Mouse (Mus musculus) liver, embryonic 11.5 days (tissue): ENCODE measurements around the gene Paxbp1. TPM values are rescaled to one million over a fixed set of nuclear protein-coding genes. Genes with fewer than 3 reads are reported as not detected.

Experiments used
- ATAC-seq: fragments of 200-750 bp; cut with Nextera tagmentation; replicated peaks from 2 replicates; pipeline ENCODE4 v1.8.0; 2017; ENCODE audit warnings: moderate number of reproducible peaks, mild to moderate bottlenecking, moderate TSS enrichment, moderate library complexity; ENCODE audit not compliant: low FRiP score
- DNase-seq: peaks from one replicate; pipeline ENCODE4 v3.0.0-alpha.2; 2017; ENCODE audit warnings: low spot score
- H3K27ac ChIP-seq: fragments of 300-500 bp; sonication (generic); 2 replicates; pipeline ENCODE4 v1.5.1; 2014; ENCODE audit warnings: mild to moderate bottlenecking, low read depth, low read length, control low read depth
- H3K27me3 ChIP-seq: fragments of 300-500 bp; sonication (generic); replicated peaks from 2 replicates; pipeline ENCODE4 v1.6.1; 2014; ENCODE audit warnings: low read length, mixed read lengths; ENCODE audit not compliant: control insufficient read depth, insufficient read depth
- H3K36me3 ChIP-seq: fragments of 300-500 bp; sonication (generic); 2 replicates; pipeline ENCODE4 v1.6.1; 2014; ENCODE audit warnings: mild to moderate bottlenecking, low read length, moderate library complexity, mixed read lengths; ENCODE audit not compliant: control insufficient read depth, insufficient read depth
- H3K4me1 ChIP-seq: fragments of 300-500 bp; sonication (generic); replicated peaks from 2 replicates; pipeline ENCODE4 v1.6.1; 2014; ENCODE audit warnings: low read length, mixed read lengths; ENCODE audit not compliant: control insufficient read depth, insufficient read depth
- H3K4me2 ChIP-seq: fragments of 300-500 bp; sonication (generic); 2 replicates; pipeline ENCODE4 v1.6.1; 2014; ENCODE audit warnings: mild to moderate bottlenecking, control low read depth, moderate library complexity
- H3K4me3 ChIP-seq: fragments of 300-500 bp; sonication (generic); 2 replicates; pipeline ENCODE4 v1.5.1; 2014; ENCODE audit warnings: low read depth, low read length, control low read depth
- H3K9ac ChIP-seq: fragments of 300-500 bp; sonication (generic); 2 replicates; pipeline ENCODE4 v1.6.1; 2014; ENCODE audit warnings: low read depth, low read length, control low read depth
- H3K9me3 ChIP-seq: fragments of 300-500 bp; sonication (generic); 2 replicates; pipeline ENCODE4 v1.6.1; 2016; ENCODE audit warnings: low read length, inconsistent platforms, mixed read lengths; ENCODE audit not compliant: control insufficient read depth
- WGBS: fragments of 180-500 bp; shearing (Covaris S2); extraction: QIAGEN DNeasy Blood & Tissue Kit; methylation state at CpG from one replicate; pipeline ENCODE4 v1.1.7; 2014; 5-methylcytosine and 5-hydroxymethylcytosine counted together
- polyA plus RNA-seq: library from polyadenylated mRNA; unstranded; fragments of >200 nt; fragmentation: Nextera tagmentation; extraction: Ambion mirVana; gene quantifications from 2 replicates; pipeline ENCODE4 v1.2.1, GENCODE M21; 2014

Gene Paxbp1
- polyA plus RNA-seq, 1 experiment from 2014 or later, result 61.1 TPM

DNA sequence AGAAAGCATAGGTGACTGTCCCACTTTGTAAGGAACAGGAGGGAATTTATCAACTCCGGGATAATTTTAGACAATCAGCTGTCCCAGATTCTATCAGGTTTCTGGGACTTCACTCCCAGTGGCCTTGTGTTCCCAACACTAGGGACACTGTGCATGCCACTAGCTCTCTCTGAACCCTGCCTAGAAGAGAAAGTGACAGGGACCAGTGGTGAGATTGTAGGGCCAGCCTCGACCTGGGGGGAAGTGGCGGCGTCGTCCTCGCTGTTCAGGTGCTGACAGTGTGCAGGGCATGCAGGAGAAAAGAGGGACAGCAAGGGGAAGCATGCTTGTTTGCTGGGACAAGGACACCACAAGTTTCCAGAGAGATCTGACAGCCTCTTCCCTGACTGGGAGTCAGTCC, 13.4 kb upstream of the Paxbp1 start:
- WGBS, result 57% methylated on average over 6 of the region's 6 CpGs
- Histone ChIP-seq H3K27ac (no peak overlapping the region), H3K9ac (no peak overlapping the region), H3K4me3 (no peak overlapping the region), H3K36me3 (no peaks in the 10 kb centered on the region), H3K9me3 (no peaks in the 10 kb centered on the region), H3K27me3 (no peaks in the 10 kb centered on the region), H3K4me2 (no peak overlapping the region), H3K4me1 (no peaks in the 10 kb centered on the region; the same call in 1 of the 2 replicates)
- DNase-seq, result no peak
- ATAC-seq, result no peak

DNA sequence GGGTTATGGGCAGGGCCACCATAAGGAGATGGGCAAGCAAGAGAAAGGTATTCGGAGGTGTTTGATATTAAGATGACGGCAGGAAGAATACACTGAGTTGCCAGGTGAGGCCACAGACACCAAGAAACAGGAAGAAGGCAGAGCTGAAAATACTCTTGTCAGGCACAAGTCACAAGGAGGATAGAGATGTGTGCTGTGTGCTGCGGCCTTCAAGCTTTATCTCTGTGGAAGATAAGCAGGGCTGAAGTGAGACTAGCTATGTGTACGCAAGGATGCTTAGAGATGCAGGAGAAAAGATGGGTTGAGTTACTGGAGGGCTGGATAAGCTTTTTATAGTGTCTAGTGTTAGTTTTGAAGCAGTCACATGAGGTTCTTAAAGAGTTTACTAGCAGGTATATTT, 12.9 kb upstream of the Paxbp1 start:
- no peaks in the 10 kb centered on the region for H3K27me3 ChIP-seq
- H3K4me1 ChIP-seq, result no peaks in the 10 kb centered on the region; the same call in 1 of the 2 replicates
- H3K9ac ChIP-seq, result no peak overlapping the region
- H3K4me3 ChIP-seq, result no peak overlapping the region
- ATAC-seq, result no peak
- WGBS, result 70% methylated on average over 4 of the region's 4 CpGs
- H3K36me3 ChIP-seq, result no peaks in the 10 kb centered on the region
- H3K4me2 ChIP-seq, result no peak overlapping the region
- H3K9me3 ChIP-seq, result no peaks in the 10 kb centered on the region
- DNase-seq, result no peak
- H3K27ac ChIP-seq, result no peak overlapping the region

DNA sequence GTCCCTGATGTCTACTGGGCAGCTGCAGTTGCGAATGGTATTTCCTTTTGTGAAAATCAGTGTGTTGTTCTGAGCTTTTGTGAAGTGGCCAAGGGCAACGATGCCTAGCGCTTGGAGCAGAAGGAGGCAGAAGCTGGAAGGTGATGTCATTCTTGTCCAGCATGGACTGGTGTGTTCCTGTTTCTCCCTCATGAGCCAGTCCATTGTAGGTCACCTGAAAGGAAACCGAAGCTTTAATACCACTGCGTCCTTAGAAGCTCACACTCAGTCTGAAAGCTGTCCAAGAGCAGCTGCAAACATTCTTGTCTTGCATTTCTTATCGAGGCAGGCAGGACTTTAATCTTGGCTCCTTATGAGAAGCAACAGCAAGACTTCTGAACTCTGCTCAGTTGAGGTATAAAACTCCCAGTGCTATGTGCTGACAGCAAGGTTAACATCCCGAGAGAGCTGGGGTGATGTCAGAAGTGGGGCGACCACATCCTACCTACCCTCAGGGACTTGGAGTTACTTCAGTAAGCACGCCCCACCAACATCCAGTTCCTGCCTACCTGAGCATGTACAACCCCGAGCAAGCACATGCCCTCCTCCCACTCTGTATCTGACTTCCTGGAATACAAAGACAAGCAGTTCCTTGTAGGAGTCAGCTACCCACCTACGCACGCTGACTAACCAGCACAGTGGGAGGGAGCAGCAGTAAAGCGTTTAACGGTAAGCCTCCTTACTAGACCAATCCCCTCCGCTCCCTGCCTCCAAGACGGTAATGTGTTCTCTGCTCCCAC, 11.9 kb upstream of the Paxbp1 start:
- ATAC-seq, result no peak

DNA sequence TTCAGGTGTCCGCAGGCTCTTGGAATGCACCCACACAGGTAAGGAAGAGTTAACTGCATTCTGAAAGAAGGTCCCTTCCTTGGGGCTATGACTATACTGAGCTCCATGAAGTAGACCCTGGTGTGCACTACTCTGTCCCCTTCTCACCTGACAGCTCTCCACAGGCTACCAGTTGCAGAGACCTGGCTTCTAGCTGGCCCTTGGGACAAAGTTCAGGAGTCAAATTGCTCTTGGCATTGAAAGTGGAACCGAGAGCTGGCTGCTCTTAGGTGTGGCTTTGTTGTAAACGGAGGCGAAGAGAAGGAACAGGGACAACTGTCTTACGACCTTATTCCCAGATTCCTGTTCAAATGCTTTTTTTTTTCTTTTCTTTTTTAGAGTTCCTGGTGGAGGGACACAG, 10.8 kb upstream of the Paxbp1 start:
- no peaks in the 10 kb centered on the region for H3K9me3 ChIP-seq
- no peaks in the 10 kb centered on the region for H3K27me3 ChIP-seq
- H3K4me2 ChIP-seq, result no peak overlapping the region
- no peak overlapping the region for H3K9ac ChIP-seq
- H3K36me3 ChIP-seq, result no peaks in the 10 kb centered on the region
- DNase-seq (no peak), ATAC-seq (no peak)
- WGBS, result 75% methylated on average over 5 of the region's 5 CpGs
- H3K27ac ChIP-seq, result no peak overlapping the region
- no peak overlapping the region for H3K4me3 ChIP-seq
- no peaks in the 10 kb centered on the region; the same call in 1 of the 2 replicates for H3K4me1 ChIP-seq

More for the DNA sequence above, 11.9 kb upstream of the Paxbp1 start:
- no peaks in the 10 kb centered on the region for H3K27me3 ChIP-seq
- H3K27ac ChIP-seq, result no peak overlapping the region
- no peak overlapping the region for H3K4me3 ChIP-seq
- 57% methylated on average over 16 of the region's 16 CpGs for WGBS
- H3K36me3 ChIP-seq, result no peaks in the 10 kb centered on the region
- DNase-seq, result no peak
- H3K4me2 ChIP-seq, result no peak overlapping the region
- H3K9me3 ChIP-seq, result no peaks in the 10 kb centered on the region
- no peaks in the 10 kb centered on the region; the same call in 1 of the 2 replicates for H3K4me1 ChIP-seq
- H3K9ac ChIP-seq, result no peak overlapping the region

DNA sequence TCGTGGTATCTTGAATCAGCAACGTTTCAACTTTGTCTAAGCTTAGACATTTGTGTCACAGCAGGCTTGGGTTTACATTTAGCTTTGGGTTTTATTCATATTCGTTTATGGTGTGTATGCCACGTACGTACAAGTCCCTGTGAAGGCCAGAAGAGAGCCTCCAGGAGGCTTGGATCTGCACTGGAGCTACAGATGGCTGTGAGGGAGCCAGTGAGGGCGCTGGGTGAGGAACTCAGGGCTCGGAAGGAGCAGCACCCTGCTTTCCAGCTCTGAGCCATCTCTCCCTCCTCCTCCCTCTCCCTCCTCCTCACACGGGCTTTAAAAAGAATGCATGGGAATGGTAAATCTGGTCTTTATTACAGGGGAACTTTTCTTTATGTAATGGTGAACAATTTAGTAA, 9.3 kb upstream of the Paxbp1 start:
- Histone ChIP-seq H3K9ac (no peak overlapping the region), H3K27me3 (no peaks in the 10 kb centered on the region), H3K27ac (no peak overlapping the region), H3K36me3 (no peaks in the 10 kb centered on the region), H3K4me1 (no peaks in the 10 kb centered on the region; the same call in 1 of the 2 replicates), H3K4me3 (no peak overlapping the region), H3K4me2 (no peak overlapping the region), H3K9me3 (no peaks in the 10 kb centered on the region)
- 57% methylated on average over 8 of the region's 8 CpGs for WGBS
- no peak for DNase-seq
- no peak for ATAC-seq

DNA sequence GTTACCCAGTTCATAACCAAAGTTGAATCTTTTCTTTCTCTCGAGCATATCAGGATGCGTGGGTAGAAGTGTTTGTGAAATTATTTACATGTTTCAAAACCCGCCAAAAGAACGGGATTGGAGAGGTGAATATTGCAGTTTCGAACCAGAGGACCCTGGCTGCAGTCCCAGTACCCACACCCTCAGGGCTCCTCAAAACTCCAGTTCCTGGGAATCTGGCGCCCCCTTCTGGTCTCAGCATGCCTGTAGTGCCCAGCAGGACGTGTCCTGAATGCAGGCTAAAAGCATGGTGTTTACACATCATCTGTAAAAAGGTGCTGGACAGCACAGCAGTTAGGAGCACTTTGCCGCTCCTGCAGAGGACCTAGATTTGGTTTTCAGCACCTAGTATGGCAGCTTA, 1.2 kb upstream of the Paxbp1 start:
- Histone ChIP-seq H3K9me3 (no peaks in the 10 kb centered on the region), H3K27me3 (no peaks in the 10 kb centered on the region; the same call in 1 of the 2 replicates), H3K36me3 (peaks cover 4% of the 10 kb centered on the region; the same call in 1 of the 2 replicates), H3K4me3 (peak overlapping the region; percentile 98; the same call in 1 of the 2 replicates), H3K9ac (no peak overlapping the region), H3K4me1 (peaks cover 10% of the 10 kb centered on the region; the same call in 1 of the 2 replicates), H3K4me2 (peak overlapping the region; percentile 76), H3K27ac (no peak overlapping the region)
- DNase-seq (no peak), ATAC-seq (no peak)
- 53% methylated on average over 8 of the region's 8 CpGs for WGBS

DNA sequence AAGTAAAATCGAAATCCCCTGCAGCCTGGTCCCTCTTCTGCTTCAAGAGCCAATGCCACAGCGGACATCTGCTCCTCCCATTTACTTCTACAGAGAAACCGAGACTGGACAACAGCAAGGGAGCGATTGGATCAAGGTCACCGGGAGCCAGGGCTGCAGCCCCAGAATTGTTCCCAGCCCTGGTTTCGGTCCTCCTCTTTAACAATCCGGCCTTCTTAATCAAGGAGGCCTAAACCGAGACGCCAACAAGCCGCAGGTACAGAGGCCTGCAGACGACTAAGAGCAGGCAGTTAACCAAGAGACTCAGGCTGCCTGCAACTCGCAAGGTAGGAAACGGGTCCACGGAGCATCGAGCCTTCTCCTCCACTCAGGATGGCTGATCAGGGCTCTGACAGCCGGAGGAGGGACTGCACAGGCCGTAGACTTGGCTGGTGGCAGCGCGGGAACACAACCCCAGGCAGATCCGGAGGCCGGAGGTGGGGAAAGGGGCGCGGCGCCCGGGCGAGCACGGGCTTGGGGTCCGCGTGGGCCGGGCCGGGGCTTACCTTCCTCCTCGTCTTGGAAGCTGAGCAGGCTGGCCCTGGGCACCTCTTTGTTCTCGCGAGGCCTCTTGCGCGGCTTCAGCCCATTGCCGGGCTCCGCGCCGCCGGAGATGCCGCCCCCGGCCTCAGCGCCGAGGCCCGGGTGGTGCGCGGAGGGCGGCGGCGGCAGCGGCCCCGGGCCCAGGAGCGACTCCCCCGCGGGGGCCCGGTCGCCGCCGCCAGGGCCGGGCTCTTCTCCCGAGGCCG, 688 bp downstream of the Paxbp1 start:
- H3K4me2 ChIP-seq, result peak overlapping the region; percentile 85
- H3K36me3 ChIP-seq, result peaks cover 9% of the 10 kb centered on the region; the same call in 1 of the 2 replicates
- H3K9me3 ChIP-seq, result no peaks in the 10 kb centered on the region
- no peaks in the 10 kb centered on the region; the same call in 1 of the 2 replicates for H3K27me3 ChIP-seq
- H3K4me1 ChIP-seq, result peaks cover 10% of the 10 kb centered on the region; the same call in 1 of the 2 replicates
- H3K27ac ChIP-seq, result peak overlapping the region; percentile 84
- WGBS, result under 1% methylated on average over 63 of the region's 63 CpGs
- DNase-seq (peak; percentile 74), ATAC-seq (peak; percentile 55)
- peak overlapping the region; percentile 98 for H3K4me3 ChIP-seq
- H3K9ac ChIP-seq, result peak overlapping the region; percentile 96

DNA sequence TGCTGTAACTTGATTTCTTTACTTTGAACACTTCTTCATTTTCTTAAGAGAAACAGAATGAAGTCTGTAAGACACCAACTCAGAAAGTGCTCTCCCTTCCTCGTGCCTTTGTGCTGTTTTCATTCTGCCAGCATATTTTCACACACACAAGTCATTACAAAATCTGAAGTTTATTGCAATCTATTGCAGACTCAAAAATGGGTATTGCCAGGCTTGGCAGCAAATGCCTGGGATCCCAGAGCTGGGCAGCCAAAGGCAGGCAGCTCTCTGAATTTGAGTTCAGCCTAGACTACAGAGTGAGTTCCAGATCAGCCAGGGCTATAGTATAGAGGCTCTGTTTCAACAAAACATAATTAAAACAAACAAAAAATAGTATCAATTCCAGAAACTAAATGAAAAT, 1.7 kb downstream of the Paxbp1 start:
- Histone ChIP-seq H3K27ac (no peak overlapping the region), H3K9ac (0 out of 2 replicates have a peak overlapping the region, but pooled peaks have one; percentile 38), H3K4me1 (peaks cover 10% of the 10 kb centered on the region; the same call in 1 of the 2 replicates), H3K27me3 (no peaks in the 10 kb centered on the region; the same call in 1 of the 2 replicates), H3K4me2 (peak overlapping the region; percentile 85), H3K4me3 (peak overlapping the region; percentile 98), H3K36me3 (peaks cover 16% of the 10 kb centered on the region), H3K9me3 (no peaks in the 10 kb centered on the region)
- DNase-seq (no peak), ATAC-seq (no peak)
- 60% methylated on average over 1 of the region's 1 CpGs for WGBS
